Mouse (Mus musculus) cerebellum, adult 2 months (tissue): ENCODE data around the gene Fcrla. TPM values are rescaled to one million over a fixed set of nuclear protein-coding genes. Genes with fewer than 3 reads are reported as not detected.
"Not testable (repeated sequence)": the region's sequence is repeated elsewhere in the genome, so short reads cannot be mapped to it uniquely, and the experiment has no call there.

ENCODE experiments used
- DNase-seq, 2 experiments: peaks; one replicate each; pipeline ENCODE4 v3.0.0; 2021
- H3K27ac ChIP-seq: fragments of 200-500 bp; 2 replicates; pipeline ENCODE4 v1.5.1; 2012; ENCODE audit warnings: low read length, control low read depth, inconsistent platforms; ENCODE audit not compliant: insufficient read depth
- H3K27me3 ChIP-seq: fragments of 200-500 bp; 2 replicates; pipeline ENCODE4 v1.6.1; 2012; ENCODE audit warnings: inconsistent platforms, mild to moderate bottlenecking, low read length, moderate library complexity; ENCODE audit not compliant: control insufficient read depth, insufficient read depth
- H3K4me1 ChIP-seq: fragments of 200-500 bp; 2 replicates; pipeline ENCODE4 v1.6.1; 2011; ENCODE audit warnings: low read length; ENCODE audit not compliant: control insufficient read depth, insufficient read depth
- H3K4me3 ChIP-seq: fragments of 200-500 bp; replicated peaks from 2 replicates; pipeline ENCODE3; 2011; ENCODE audit warnings: mild to moderate bottlenecking, low read depth, low read length, control low read depth; ENCODE audit not compliant: insufficient read depth
- CTCF ChIP-seq: fragments of 200-500 bp; IDR thresholded peaks from 2 replicates; pipeline ENCODE4 v1.5.1; 2011; ENCODE audit warnings: low read depth, mild to moderate bottlenecking, control low read depth, low read length, moderate library complexity, borderline replicate concordance; ENCODE audit not compliant: insufficient read depth
- POLR2A ChIP-seq: fragments of 200-500 bp; IDR thresholded peaks from 2 replicates; pipeline ENCODE4 v1.6.1; 2011; ENCODE audit warnings: low read length, control low read depth, borderline replicate concordance; ENCODE audit not compliant: insufficient read depth
- WGBS: fragments of 180-500 bp; shearing (Covaris S2); methylation state at CpG from one replicate; pipeline ENCODE4 v1.1.7; 2018; 5-methylcytosine and 5-hydroxymethylcytosine counted together
- polyA plus RNA-seq: library from polyadenylated mRNA; depleted of rRNA; stranded (reverse); fragments of >200 nt; gene quantifications from 2 replicates; pipeline ENCODE4 v1.2.3, GENCODE M21; 2012

The Fcrla gene
- polyA plus RNA-seq, 1 experiment: 0.23 TPM

DNA sequence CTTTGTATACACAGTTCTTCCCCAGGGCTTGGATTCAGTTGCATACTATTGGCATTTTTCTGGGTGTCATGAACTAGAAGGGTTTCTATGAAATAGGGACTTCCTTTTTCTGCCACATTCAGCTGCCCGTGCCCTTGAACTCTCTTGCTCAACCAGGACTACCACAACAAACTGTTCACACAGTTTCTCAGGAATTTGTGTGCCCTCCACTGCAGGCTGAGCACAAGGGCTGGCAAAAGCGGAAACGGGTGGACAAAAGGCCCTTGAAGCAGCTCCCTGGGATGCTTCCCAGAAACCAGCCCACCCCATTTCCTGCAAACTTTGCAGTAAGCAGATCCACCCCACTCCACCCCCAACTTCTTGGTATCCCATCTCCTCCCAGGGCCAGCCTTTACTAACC, 40.2 kb upstream of the Fcrla start:
- H3K27ac ChIP-seq: no peak overlapping the region
- TF ChIP-seq POLR2A (no peak), CTCF (no peak)
- DNase-seq: no peak
- 77% methylated on average over 3 of the region's 3 CpGs for WGBS
- H3K4me3 ChIP-seq: no peak overlapping the region
- no peaks in the 10 kb centered on the region for H3K4me1 ChIP-seq
- H3K27me3 ChIP-seq: no peaks in the 10 kb centered on the region

DNA sequence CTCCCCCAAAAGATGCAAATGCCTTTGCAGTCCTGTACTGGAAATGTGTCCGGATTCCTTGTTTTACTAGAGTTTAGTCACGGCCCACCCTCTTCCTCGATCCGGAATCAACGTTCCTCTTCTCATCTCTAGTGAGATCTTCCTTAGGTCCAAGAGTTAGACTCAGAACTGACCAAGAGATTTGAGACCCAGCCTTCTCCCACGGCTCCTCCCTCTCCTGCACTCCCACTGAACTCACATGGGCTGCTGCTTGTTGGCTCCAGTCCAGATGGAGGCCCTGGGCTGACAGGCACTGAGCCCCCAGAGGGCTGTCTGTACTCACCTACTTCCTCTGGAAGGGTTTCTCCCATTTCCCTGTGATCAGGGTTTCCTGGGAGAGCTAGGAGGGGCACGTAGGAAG, 35.7 kb upstream of the Fcrla start:
- 72% methylated on average over 7 of the region's 7 CpGs for WGBS
- no peak for DNase-seq
- Histone ChIP-seq H3K4me3 (no peak overlapping the region), H3K27me3 (no peaks in the 10 kb centered on the region), H3K4me1 (no peaks in the 10 kb centered on the region), H3K27ac (no peak overlapping the region)
- TF ChIP-seq CTCF: no peak
- no peak for TF ChIP-seq POLR2A

DNA sequence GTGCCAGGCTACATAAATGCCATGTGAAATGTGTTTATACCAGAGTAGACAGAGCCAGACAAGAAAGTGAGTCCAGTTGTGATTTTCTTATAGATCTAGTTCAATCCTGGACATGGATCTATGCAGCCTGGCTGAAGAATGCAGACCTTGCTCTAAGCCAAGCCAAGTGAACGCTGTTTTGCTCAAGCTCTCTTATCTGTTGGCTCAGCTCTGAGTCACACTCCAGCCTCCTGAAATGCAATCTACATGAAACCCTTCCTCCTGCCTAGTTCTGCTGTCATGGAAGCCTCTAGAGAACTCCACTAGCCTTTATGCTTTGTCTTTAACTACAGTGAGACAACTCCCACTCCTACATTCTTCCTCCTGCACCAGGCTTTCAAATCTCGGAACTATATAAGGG, 34.9 kb upstream of the Fcrla start:
- no peaks in the 10 kb centered on the region for H3K27me3 ChIP-seq
- H3K27ac ChIP-seq: no peak overlapping the region
- DNase-seq: no peak
- no peak for TF ChIP-seq CTCF
- no peak for TF ChIP-seq POLR2A
- no peak overlapping the region for H3K4me3 ChIP-seq
- H3K4me1 ChIP-seq: no peaks in the 10 kb centered on the region
- 62% methylated on average over 2 of the region's 2 CpGs for WGBS

DNA sequence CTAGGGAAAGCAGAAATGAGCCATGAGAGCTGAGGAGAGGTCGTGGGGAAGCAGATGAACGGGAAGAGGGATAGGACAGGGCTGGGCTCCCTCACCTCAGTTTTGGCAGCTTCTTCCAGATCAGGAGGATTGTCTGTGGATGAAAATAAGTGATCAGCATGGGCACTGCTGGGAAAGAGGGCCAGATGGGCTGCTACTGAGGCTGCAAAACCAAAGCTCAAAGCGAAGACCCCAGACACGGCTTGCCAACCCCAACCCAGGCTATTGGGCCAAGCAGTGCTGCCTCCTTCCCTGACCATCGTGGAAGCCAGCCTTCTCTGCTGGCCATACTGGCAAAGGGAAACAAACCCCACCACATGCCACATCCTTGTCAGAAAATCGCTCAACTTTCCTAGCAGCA, 33.7 kb upstream of the Fcrla start:
- 14% methylated on average over 6 of the region's 6 CpGs for WGBS
- no peak for TF ChIP-seq CTCF
- no peak for TF ChIP-seq POLR2A
- H3K27ac ChIP-seq: no peak overlapping the region
- DNase-seq: no peak
- H3K4me1 ChIP-seq: no peaks in the 10 kb centered on the region
- no peak overlapping the region for H3K4me3 ChIP-seq
- no peaks in the 10 kb centered on the region for H3K27me3 ChIP-seq

DNA sequence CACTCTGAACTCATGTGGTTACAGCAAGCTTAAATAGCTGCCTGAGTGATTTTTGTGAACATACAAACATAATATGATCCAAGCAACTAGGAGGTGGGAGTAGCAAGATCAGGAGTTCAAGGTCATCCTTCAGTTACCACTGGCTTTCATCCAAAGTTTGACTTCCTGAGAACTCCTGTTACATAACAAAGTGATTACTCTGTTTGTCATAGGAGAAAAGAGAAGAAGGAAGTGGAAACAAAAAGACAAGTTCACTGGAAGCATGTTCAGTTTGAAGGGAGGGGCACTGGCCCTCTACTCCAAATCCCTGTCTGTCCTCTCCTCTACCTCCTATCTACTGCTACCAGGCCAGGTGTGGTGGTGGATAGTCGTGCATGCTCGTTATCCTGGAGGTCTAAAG, 32.4 kb upstream of the Fcrla start:
- Histone ChIP-seq H3K4me3 (no peak overlapping the region), H3K27ac (no peak overlapping the region), H3K4me1 (no peaks in the 10 kb centered on the region), H3K27me3 (no peaks in the 10 kb centered on the region)
- TF ChIP-seq POLR2A: no peak
- TF ChIP-seq CTCF: no peak
- 80% methylated on average over 2 of the region's 2 CpGs for WGBS
- DNase-seq: no peak

DNA sequence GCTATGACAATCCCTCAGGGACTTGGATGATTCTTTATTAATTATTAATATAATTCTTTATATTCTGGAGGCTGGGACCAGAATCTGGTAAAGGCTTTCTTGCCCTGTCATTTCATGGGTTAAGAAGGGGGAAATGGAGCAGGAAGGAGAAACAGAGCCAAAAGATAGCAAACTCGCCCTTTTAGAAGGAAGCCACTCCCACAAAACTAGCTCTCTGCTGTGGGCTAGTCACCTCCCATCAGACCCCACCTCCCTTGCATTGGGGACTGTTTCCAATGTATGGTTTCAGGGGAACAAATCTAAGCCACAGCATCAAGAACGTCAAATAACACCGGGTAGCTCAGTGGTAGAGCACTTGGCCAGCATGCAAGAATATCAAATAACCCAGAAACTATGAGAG, 30.8 kb upstream of the Fcrla start:
- no peaks in the 10 kb centered on the region for H3K27me3 ChIP-seq
- H3K4me3 ChIP-seq: no peak overlapping the region
- TF ChIP-seq POLR2A (no peak), CTCF (no peak)
- H3K4me1 ChIP-seq: no peaks in the 10 kb centered on the region
- DNase-seq: no peak
- WGBS: 60% methylated on average over 3 of the region's 3 CpGs
- no peak overlapping the region for H3K27ac ChIP-seq

DNA sequence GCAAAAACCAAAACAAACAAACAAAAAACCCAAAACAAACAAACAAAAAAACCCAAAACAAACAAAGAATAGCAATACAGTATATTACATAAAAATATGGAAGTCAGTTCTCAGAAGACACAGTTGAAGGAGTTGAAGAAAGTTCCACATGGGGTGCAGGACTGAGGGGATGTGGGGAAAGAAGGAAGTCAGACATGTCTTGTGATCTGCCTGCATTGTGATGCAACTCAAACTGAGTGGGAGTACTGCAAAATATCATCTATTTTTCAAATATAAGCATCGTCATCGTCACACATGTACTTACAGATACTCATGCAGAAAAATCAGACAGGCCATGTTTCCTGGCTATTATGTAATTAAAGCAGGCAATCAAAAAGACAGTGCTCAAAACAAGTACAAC, 25.8 kb upstream of the Fcrla start:
- DNase-seq: no peak
- no peaks in the 10 kb centered on the region for H3K4me1 ChIP-seq

DNA sequence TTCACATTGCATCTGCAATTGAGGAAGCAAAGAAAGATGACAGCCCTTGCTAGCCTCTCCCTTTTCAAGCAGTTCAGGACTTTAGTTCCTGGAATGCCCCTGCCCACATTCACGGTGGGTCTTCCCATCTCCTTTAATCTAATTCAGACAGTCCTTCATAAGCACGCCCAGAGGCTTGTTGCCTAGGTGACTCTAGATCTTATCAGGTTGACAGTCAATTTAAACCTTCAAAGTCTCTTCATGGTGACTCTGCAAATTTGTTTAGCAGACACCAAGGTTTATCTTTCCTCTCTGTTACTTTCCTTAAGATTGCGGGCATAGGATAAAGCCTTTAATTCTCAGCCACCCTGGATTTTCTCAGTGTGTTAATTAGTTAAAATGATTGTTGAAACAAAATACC, 23.4 kb upstream of the Fcrla start:
- H3K27me3 ChIP-seq: no peaks in the 10 kb centered on the region
- H3K4me1 ChIP-seq: no peaks in the 10 kb centered on the region
- DNase-seq: no peak
- H3K4me3 ChIP-seq: no peak overlapping the region
- no peak overlapping the region for H3K27ac ChIP-seq
- 74% methylated on average over 3 of the region's 3 CpGs for WGBS
- TF ChIP-seq CTCF: no peak
- TF ChIP-seq POLR2A: no peak

More for the DNA sequence above, 25.8 kb upstream of the Fcrla start:
- no peak overlapping the region for H3K27ac ChIP-seq
- H3K27me3 ChIP-seq: no peaks in the 10 kb centered on the region
- TF ChIP-seq CTCF (no peak), POLR2A (no peak)
- no peak overlapping the region for H3K4me3 ChIP-seq
- 90% methylated on average over 2 of the region's 2 CpGs for WGBS

DNA sequence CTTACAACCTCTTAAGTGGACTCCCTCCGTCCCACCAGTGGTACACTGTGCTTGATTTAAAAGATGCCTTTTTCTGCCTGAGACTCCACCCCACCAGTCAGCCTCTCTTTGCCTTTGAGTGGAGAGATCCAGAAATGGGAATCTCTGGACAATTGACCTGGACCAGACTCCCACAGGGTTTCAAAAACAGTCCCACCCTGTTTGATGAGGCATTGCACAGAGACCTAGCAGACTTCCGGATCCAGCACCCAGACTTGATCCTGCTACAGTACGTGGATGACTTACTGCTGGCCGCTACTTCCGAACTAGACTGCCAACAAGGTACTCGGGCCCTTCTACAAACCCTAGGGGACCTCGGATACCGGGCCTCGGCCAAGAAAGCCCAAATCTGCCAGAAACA, 17.5 kb upstream of the Fcrla start:
- H3K27ac ChIP-seq, DNase-seq, H3K27me3 ChIP-seq, H3K4me1 ChIP-seq, H3K4me3 ChIP-seq: not testable (repeated sequence)
- WGBS: 99% methylated on average over 9 of the region's 9 CpGs

DNA sequence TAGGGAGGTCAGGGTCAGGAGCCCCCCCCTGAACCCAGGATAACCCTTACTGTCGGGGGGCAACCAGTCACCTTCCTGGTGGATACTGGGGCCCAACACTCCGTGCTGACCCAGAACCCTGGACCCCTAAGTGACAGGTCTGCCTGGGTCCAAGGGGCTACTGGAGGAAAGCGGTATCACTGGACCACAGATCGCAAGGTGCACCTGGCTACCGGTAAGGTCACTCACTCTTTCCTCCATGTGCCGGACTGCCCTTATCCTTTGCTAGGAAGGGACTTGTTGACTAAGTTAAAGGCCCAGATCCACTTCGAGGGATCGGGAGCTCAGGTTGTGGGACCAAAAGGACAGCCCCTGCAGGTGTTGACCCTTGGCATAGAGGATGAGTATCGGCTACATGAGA, 16.8 kb upstream of the Fcrla start:
- 97% methylated on average over 9 of the region's 9 CpGs for WGBS

More for the DNA sequence above, 16.8 kb upstream of the Fcrla start:
- H3K4me1 ChIP-seq, H3K27ac ChIP-seq, DNase-seq, H3K4me3 ChIP-seq, H3K27me3 ChIP-seq: not testable (repeated sequence)
